Mouse (Mus musculus): Measurements from ENCODE around the gene Arfgap1. TPM values are rescaled to one million over a fixed set of nuclear protein-coding genes. Genes with fewer than 3 reads are reported as not detected.
A peak's percentile ranks its signal among the peaks of the same experiment; 100 is the strongest.

Gene Arfgap1
- 71.7 and 85.4 TPM in 2 replicates for polyA plus RNA-seq (2014; fragmentation: Nextera tagmentation; extraction: Ambion mirVana)

GRCm38 (mm10) chr2:180967010-180967763 lies at the start of gene Arfgap1:
Gene Arfgap1, plus strand, starts transcription at chr2:180967225.
- peak within 1 kb of the TSS; percentile 89 for H3K4me3 ChIP-seq (ENCODE audit: low read depth, low read length)
- WGBS = under 1% methylated on average over 57 of the region's 57 CpGs
- H3K9ac ChIP-seq (ENCODE audit: low read length) = peak within 1 kb of the TSS; percentile 97
- peak; percentile 96 for DNase-seq (ENCODE audit: low spot score)
- H3K36me3 ChIP-seq (ENCODE audit: control insufficient read depth, insufficient read depth, low read length) = peaks cover 26% of the 10 kb centered on the region
- H3K4me2 ChIP-seq (ENCODE audit: low read length) = peak within 1 kb of the TSS; percentile 97
- ATAC-seq = peak; percentile 93
- H3K27me3 ChIP-seq (replicated peaks; ENCODE audit: control insufficient read depth, insufficient read depth, low read length) = no peaks in the 10 kb centered on the region
- peak within 1 kb of the TSS; percentile 78 for H3K27ac ChIP-seq (ENCODE audit: low read depth, low read length)
- H3K4me1 ChIP-seq (ENCODE audit: control insufficient read depth, insufficient read depth, low read length) = peaks cover 9% of the 10 kb centered on the region; the same call in 1 of the 2 replicates
- H3K9me3 ChIP-seq (replicated peaks; ENCODE audit: control insufficient read depth, low read length) = no peaks in the 10 kb centered on the region

DNA sequence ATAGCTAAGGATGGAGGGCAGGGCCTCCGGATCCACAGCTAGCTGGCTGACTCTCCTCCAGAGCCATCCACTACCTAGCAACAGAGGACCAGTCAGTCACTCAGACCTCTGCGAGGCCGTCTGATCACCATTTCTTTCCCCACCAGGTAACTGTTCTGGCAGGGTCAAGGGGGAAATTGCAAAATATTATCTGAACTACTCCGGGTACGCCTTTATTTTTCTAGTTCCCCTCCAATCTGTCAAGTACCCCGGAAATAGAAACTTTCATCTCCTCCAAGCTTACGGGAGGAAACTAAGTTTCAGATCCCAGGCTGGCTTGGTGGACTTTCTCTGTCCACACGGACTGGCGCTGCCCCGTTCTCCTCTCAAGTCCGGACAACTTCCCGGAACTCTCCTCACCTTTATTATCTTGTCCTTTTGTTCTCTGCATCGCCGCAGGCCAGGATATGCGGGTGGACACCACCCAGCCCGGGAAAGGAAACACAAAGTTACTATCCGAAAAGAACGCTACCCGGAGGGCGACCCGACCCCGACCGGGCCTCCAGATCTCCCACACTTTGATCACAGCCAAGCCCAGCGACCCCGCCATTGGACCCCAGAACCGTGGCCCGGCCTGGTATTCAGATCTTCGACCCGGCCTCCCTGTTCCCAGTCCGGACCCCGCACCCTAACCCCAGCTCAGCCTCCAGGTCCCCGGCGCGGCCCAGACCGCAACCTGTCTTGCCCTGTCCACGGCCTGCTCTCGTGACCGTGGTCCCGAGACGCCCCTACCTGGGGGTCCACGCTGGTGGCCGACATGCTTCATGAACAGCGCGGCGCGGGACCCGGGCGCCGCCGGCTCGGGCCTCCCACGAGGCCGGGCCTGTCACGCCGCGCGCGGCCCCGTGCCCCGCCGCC lies 46.9 kb upstream of the Arfgap1 start:
- no peaks in the 10 kb centered on the region for H3K9me3 ChIP-seq (replicated peaks; ENCODE audit: control insufficient read depth, low read length)
- DNase-seq (ENCODE audit: low spot score) (no peak), ATAC-seq (peak; percentile 75)
- H3K4me1 ChIP-seq (ENCODE audit: control insufficient read depth, insufficient read depth, low read length) = peaks cover 8% of the 10 kb centered on the region
- H3K27me3 ChIP-seq (replicated peaks; ENCODE audit: control insufficient read depth, insufficient read depth, low read length) = no peaks in the 10 kb centered on the region
- peak overlapping the region; percentile 100 for H3K4me3 ChIP-seq (ENCODE audit: low read depth, low read length)
- 1% methylated on average over 57 of the region's 61 CpGs for WGBS
- H3K4me2 ChIP-seq (ENCODE audit: low read length) = peak overlapping the region; percentile 91
- H3K9ac ChIP-seq (ENCODE audit: low read length) = peak overlapping the region; percentile 97
- peaks cover 36% of the 10 kb centered on the region for H3K36me3 ChIP-seq (ENCODE audit: control insufficient read depth, insufficient read depth, low read length)
- H3K27ac ChIP-seq (ENCODE audit: low read depth, low read length) = peak overlapping the region; percentile 48; the same call in 1 of the 2 replicates

DNA sequence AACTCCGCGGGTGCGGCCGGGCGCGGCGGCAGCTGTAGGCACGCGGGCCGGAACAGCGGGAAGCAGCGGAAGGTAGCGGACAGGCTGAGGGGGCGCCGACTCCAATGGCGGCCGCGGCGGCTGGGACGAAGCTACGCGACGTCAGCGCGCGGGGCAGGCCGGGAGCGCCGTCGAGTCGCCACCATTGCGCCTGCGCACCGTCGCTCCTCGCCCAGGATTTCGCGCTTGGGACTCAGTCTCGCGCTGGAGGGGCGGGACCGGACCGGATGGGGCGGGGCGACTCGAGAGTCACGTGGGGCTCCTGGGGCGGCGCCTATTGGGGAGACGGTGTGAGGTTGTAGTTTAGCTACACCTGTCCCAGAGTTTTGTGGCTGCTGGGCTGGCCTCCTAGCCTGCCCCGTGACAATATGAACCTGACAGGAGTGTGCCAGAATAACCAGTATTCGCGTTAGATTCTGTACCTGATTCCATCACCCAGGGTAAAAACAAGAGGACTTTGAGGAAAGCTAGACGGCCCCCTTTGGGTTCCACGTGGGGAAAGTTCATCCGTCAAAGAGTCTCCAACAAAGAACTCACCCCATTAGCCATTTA lies 46.1 kb upstream of the Arfgap1 start, which contains the start of gene Ythdf1:
TSS of gene Ythdf1 (minus strand) at position 140 of the 591 bp plus-strand sequence.
- H3K4me2 ChIP-seq (ENCODE audit: low read length) = peak within 1 kb of the TSS; percentile 91
- peak within 1 kb of the TSS; percentile 48; the same call in 1 of the 2 replicates for H3K27ac ChIP-seq (ENCODE audit: low read depth, low read length)
- peak within 1 kb of the TSS; percentile 97 for H3K9ac ChIP-seq (ENCODE audit: low read length)
- H3K4me3 ChIP-seq (ENCODE audit: low read depth, low read length) = peak within 1 kb of the TSS; percentile 100
- peaks cover 29% of the 10 kb centered on the region for H3K36me3 ChIP-seq (ENCODE audit: control insufficient read depth, insufficient read depth, low read length)
- under 1% methylated on average over 55 of the region's 56 CpGs for WGBS
- peaks cover 8% of the 10 kb centered on the region for H3K4me1 ChIP-seq (ENCODE audit: control insufficient read depth, insufficient read depth, low read length)
- peak; percentile 98 for DNase-seq (ENCODE audit: low spot score)
- ATAC-seq = peak; percentile 96
- H3K9me3 ChIP-seq (replicated peaks; ENCODE audit: control insufficient read depth, low read length) = no peaks in the 10 kb centered on the region
- no peaks in the 10 kb centered on the region for H3K27me3 ChIP-seq (replicated peaks; ENCODE audit: control insufficient read depth, insufficient read depth, low read length)

DNA sequence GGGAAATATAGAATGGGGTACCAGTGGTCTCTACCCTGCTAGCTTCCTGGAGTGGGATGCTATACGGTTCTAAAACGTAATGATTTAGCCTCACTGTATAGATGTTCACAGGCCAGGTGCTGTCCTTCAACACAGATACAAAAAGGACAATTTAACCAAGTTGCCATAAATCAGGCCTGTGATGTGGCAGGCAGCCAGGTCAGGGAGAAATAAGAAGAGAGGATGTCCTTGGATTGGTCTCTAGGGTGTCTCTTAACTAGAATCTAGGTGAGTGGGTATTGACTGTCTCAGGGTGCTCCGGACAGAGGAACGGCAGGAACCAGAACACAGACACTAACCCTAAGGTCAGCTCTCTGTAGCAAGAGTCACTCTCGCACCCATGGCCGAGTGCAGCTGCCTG lies 44.3 kb upstream of the Arfgap1 start:
- ATAC-seq = no peak
- WGBS = 88% methylated on average over 6 of the region's 6 CpGs

GRCm38 (mm10) chr2:180925176-180925575 lies 41.8 kb upstream of the Arfgap1 start:
- Histone ChIP-seq H3K9me3 (replicated peaks; ENCODE audit: control insufficient read depth, low read length) (no peaks in the 10 kb centered on the region), H3K27ac (ENCODE audit: low read depth, low read length) (no peak overlapping the region), H3K4me2 (ENCODE audit: low read length) (no peak overlapping the region), H3K4me3 (ENCODE audit: low read depth, low read length) (no peak overlapping the region), H3K27me3 (replicated peaks; ENCODE audit: control insufficient read depth, insufficient read depth, low read length) (no peaks in the 10 kb centered on the region), H3K4me1 (ENCODE audit: control insufficient read depth, insufficient read depth, low read length) (no peaks in the 10 kb centered on the region), H3K36me3 (ENCODE audit: control insufficient read depth, insufficient read depth, low read length) (no peaks in the 10 kb centered on the region), H3K9ac (ENCODE audit: low read length) (no peak overlapping the region)
- DNase-seq (ENCODE audit: low spot score) = peak; percentile 78
- WGBS = 8% methylated on average over 4 of the region's 4 CpGs
- no peak for ATAC-seq

More for the DNA sequence above, 44.3 kb upstream of the Arfgap1 start:
- Histone ChIP-seq H3K4me2 (ENCODE audit: low read length) (no peak overlapping the region), H3K4me1 (ENCODE audit: control insufficient read depth, insufficient read depth, low read length) (peaks cover 8% of the 10 kb centered on the region), H3K9me3 (replicated peaks; ENCODE audit: control insufficient read depth, low read length) (no peaks in the 10 kb centered on the region), H3K9ac (ENCODE audit: low read length) (no peak overlapping the region), H3K36me3 (ENCODE audit: control insufficient read depth, insufficient read depth, low read length) (peaks cover 11% of the 10 kb centered on the region), H3K4me3 (ENCODE audit: low read depth, low read length) (no peak overlapping the region), H3K27me3 (replicated peaks; ENCODE audit: control insufficient read depth, insufficient read depth, low read length) (no peaks in the 10 kb centered on the region), H3K27ac (ENCODE audit: low read depth, low read length) (no peak overlapping the region)
- no peak for DNase-seq (ENCODE audit: low spot score)

- H3K36me3 ChIP-seq (ENCODE audit: control insufficient read depth, insufficient read depth, low read length) = no peaks in the 10 kb centered on the region
- no peak within 1 kb of the TSS for H3K9ac ChIP-seq (ENCODE audit: low read length)
- no peak within 1 kb of the TSS for H3K27ac ChIP-seq (ENCODE audit: low read depth, low read length)
- H3K9me3 ChIP-seq (replicated peaks; ENCODE audit: control insufficient read depth, low read length) = no peaks in the 10 kb centered on the region
- no peaks in the 10 kb centered on the region for H3K27me3 ChIP-seq (replicated peaks; ENCODE audit: control insufficient read depth, insufficient read depth, low read length)
- ATAC-seq (no peak), DNase-seq (ENCODE audit: low spot score) (no peak)
- H3K4me2 ChIP-seq (ENCODE audit: low read length) = no peak within 1 kb of the TSS
- whole genome bisulfite sequencing = 36% methylated on average over 4 of the region's 4 CpGs
- no peak within 1 kb of the TSS for H3K4me3 ChIP-seq (ENCODE audit: low read depth, low read length)
- no peaks in the 10 kb centered on the region for H3K4me1 ChIP-seq (ENCODE audit: control insufficient read depth, insufficient read depth, low read length)
Observed at GRCm38 (mm10) chr2:180928723-180929122, 38.3 kb upstream of the Arfgap1 start, which contains the start of gene Birc7. Gene Birc7, plus strand, starts transcription at chr2:180929023.

- H3K9ac ChIP-seq (ENCODE audit: low read length) = no peak overlapping the region
- no peak overlapping the region for H3K27ac ChIP-seq (ENCODE audit: low read depth, low read length)
- no peak overlapping the region for H3K4me2 ChIP-seq (ENCODE audit: low read length)
- H3K36me3 ChIP-seq (ENCODE audit: control insufficient read depth, insufficient read depth, low read length) = no peaks in the 10 kb centered on the region
- H3K9me3 ChIP-seq (replicated peaks; ENCODE audit: control insufficient read depth, low read length) = no peaks in the 10 kb centered on the region
- no peaks in the 10 kb centered on the region for H3K27me3 ChIP-seq (replicated peaks; ENCODE audit: control insufficient read depth, insufficient read depth, low read length)
- no peak for ATAC-seq
- WGBS = 76% methylated on average over 1 of the region's 1 CpGs
- no peak overlapping the region for H3K4me3 ChIP-seq (ENCODE audit: low read depth, low read length)
- no peaks in the 10 kb centered on the region for H3K4me1 ChIP-seq (ENCODE audit: control insufficient read depth, insufficient read depth, low read length)
- no peak for DNase-seq (ENCODE audit: low spot score)
Observed at GRCm38 (mm10) chr2:180932418-180932817, 34.6 kb upstream of the Arfgap1 start.

DNA sequence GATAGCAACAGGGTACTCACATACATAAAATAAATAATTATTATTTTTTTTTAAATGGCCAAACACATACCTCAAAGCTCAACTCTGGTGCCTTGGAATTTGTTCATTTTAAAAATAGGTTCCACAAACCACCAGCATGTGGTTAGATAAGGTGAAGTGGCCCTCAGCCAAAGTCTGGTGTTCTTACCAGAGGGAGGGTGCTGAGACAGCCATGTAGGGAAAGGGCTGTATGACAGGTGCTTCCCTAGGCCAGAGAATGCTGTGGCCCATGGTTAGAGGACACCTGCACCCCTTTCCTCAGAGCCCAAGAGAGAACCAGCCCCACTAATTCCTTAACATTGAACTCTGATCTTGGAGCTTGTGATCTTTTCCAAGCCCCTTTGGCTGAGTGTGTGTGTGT lies 26.8 kb upstream of the Arfgap1 start:
- H3K4me1 ChIP-seq (ENCODE audit: control insufficient read depth, insufficient read depth, low read length) = no peaks in the 10 kb centered on the region
- H3K27me3 ChIP-seq (replicated peaks; ENCODE audit: control insufficient read depth, insufficient read depth, low read length) = no peaks in the 10 kb centered on the region
- H3K9ac ChIP-seq (ENCODE audit: low read length) = no peak overlapping the region
- H3K27ac ChIP-seq (ENCODE audit: low read depth, low read length) = no peak overlapping the region
- H3K9me3 ChIP-seq (replicated peaks; ENCODE audit: control insufficient read depth, low read length) = no peaks in the 10 kb centered on the region
- H3K4me3 ChIP-seq (ENCODE audit: low read depth, low read length) = no peak overlapping the region
- peaks cover 6% of the 10 kb centered on the region; the same call in 1 of the 2 replicates for H3K36me3 ChIP-seq (ENCODE audit: control insufficient read depth, insufficient read depth, low read length)
- ATAC-seq (no peak), DNase-seq (ENCODE audit: low spot score) (no peak)
- no peak overlapping the region for H3K4me2 ChIP-seq (ENCODE audit: low read length)

Data from forebrain, embryonic 14.5 days (tissue).